Mouse (Mus musculus): ENCODE results near the gene Grik4. TPM values are rescaled to one million over a fixed set of nuclear protein-coding genes. Genes with fewer than 3 reads are reported as not detected.

Grik4 gene
- polyA plus RNA-seq, 2 experiments: 0.19 to 0.38 TPM

GRCm38 (mm10) chr9:42573180-42573579 lies 371.1 kb downstream of the Grik4 start:
- Histone ChIP-seq H3K4me2 (ENCODE audit: low read depth) (no peak overlapping the region), H3K27me3 (ENCODE audit: control insufficient read depth, insufficient read depth, low read length) (no peaks in the 10 kb centered on the region), H3K9me3 (ENCODE audit: control insufficient read depth, low read length) (no peaks in the 10 kb centered on the region), H3K4me3 (ENCODE audit: insufficient read depth in 1 of 2, low read depth in 2 of 2, low read length in 2 of 2) (no peak overlapping the region), H3K27ac (no peak overlapping the region), H3K9ac (replicated peaks) (no peak overlapping the region), H3K36me3 (replicated peaks; ENCODE audit: control insufficient read depth, insufficient read depth, low read depth) (no peaks in the 10 kb centered on the region), H3K4me1 (replicated peaks; ENCODE audit: control insufficient read depth in 2 of 2, insufficient read depth in 2 of 2, low read length in 1 of 2) (no peaks in the 10 kb centered on the region)
- TF ChIP-seq EP300 (IDR thresholded peaks at IDR 0.05; ENCODE audit: low read depth) (no peak), CTCF (IDR thresholded peaks at IDR 0.05; ENCODE audit: low read depth) (peak; percentile 79)
- 11% methylated on average over 6 of the region's 6 CpGs for WGBS (ENCODE audit: insufficient replicate concordance)
- peak; percentile 9 to 31 (median 11) for DNase-seq (ENCODE audit: low read depth in 3 of 3, low spot score in 3 of 3)
- ATAC-seq (ENCODE audit: insufficient read depth): no peak

GRCm38 (mm10) chr9:42565921-42566320 lies 378.4 kb downstream of the Grik4 start:
- Histone ChIP-seq H3K9me3 (ENCODE audit: control insufficient read depth, low read length) (no peaks in the 10 kb centered on the region), H3K9ac (replicated peaks) (no peak overlapping the region), H3K4me2 (ENCODE audit: low read depth) (no peak overlapping the region), H3K27me3 (ENCODE audit: control insufficient read depth, insufficient read depth, low read length) (no peaks in the 10 kb centered on the region), H3K27ac (no peak overlapping the region), H3K36me3 (replicated peaks; ENCODE audit: control insufficient read depth, insufficient read depth, low read depth) (no peaks in the 10 kb centered on the region), H3K4me3 (ENCODE audit: insufficient read depth in 1 of 2, low read depth in 2 of 2, low read length in 2 of 2) (no peak overlapping the region), H3K4me1 (replicated peaks; ENCODE audit: control insufficient read depth in 2 of 2, insufficient read depth in 2 of 2, low read length in 1 of 2) (no peaks in the 10 kb centered on the region)
- DNase-seq (ENCODE audit: low read depth in 3 of 3, low spot score in 3 of 3): no peak
- no peak for TF ChIP-seq EP300 (IDR thresholded peaks at IDR 0.05; ENCODE audit: low read depth)
- TF ChIP-seq CTCF (IDR thresholded peaks at IDR 0.05; ENCODE audit: low read depth): no peak
- ATAC-seq (ENCODE audit: insufficient read depth): no peak
- 55% methylated on average over 4 of the region's 4 CpGs for WGBS (ENCODE audit: insufficient replicate concordance)

DNA sequence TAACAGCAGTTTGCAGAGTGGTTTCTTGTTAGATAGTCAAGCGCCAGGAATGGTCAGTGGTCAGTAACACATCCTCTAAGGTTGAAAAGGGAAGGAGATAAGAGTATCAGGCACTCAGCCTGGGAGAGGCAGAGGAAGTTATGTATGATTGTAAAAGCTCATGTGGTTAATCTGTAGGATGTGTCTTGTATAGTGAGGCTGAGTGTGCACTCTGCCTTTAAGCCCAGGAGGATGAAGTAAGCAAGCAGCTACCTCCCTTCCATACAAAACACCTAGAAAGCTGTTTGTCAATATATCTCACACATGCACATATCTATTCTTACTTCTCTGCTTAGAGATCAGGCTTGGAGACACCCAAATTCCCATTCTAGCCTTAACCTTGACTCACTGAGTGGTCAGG lies 389.1 kb downstream of the Grik4 start:
- Histone ChIP-seq H3K9ac (replicated peaks) (no peak overlapping the region), H3K36me3 (replicated peaks; ENCODE audit: control insufficient read depth, insufficient read depth, low read depth) (no peaks in the 10 kb centered on the region), H3K27ac (no peak overlapping the region), H3K9me3 (ENCODE audit: control insufficient read depth, low read length) (no peaks in the 10 kb centered on the region), H3K4me1 (replicated peaks; ENCODE audit: control insufficient read depth in 2 of 2, insufficient read depth in 2 of 2, low read length in 1 of 2) (no peaks in the 10 kb centered on the region; a peak in 1 of 4 replicates), H3K4me3 (ENCODE audit: insufficient read depth in 1 of 2, low read depth in 2 of 2, low read length in 2 of 2) (no peak overlapping the region), H3K4me2 (ENCODE audit: low read depth) (no peak overlapping the region), H3K27me3 (ENCODE audit: control insufficient read depth, insufficient read depth, low read length) (no peaks in the 10 kb centered on the region)
- TF ChIP-seq EP300 (IDR thresholded peaks at IDR 0.05; ENCODE audit: low read depth) (no peak), CTCF (IDR thresholded peaks at IDR 0.05; ENCODE audit: low read depth) (no peak)
- ATAC-seq (ENCODE audit: insufficient read depth) (no peak), DNase-seq (ENCODE audit: low read depth in 3 of 3, low spot score in 3 of 3) (no peak)
- WGBS (ENCODE audit: insufficient replicate concordance): 9% methylated on average over 1 of the region's 1 CpGs

- H3K9ac ChIP-seq (replicated peaks): no peak overlapping the region
- no peak overlapping the region for H3K4me2 ChIP-seq (ENCODE audit: low read depth)
- peak; percentile 92 for TF ChIP-seq CTCF (IDR thresholded peaks at IDR 0.05; ENCODE audit: low read depth)
- no peak for TF ChIP-seq EP300 (IDR thresholded peaks at IDR 0.05; ENCODE audit: low read depth)
- H3K36me3 ChIP-seq (replicated peaks; ENCODE audit: control insufficient read depth, insufficient read depth, low read depth): no peaks in the 10 kb centered on the region
- H3K4me3 ChIP-seq (ENCODE audit: insufficient read depth in 1 of 2, low read depth in 2 of 2, low read length in 2 of 2): no peak overlapping the region
- H3K9me3 ChIP-seq (ENCODE audit: control insufficient read depth, low read length): no peaks in the 10 kb centered on the region
- no peak overlapping the region for H3K27ac ChIP-seq
- ATAC-seq (ENCODE audit: insufficient read depth) (no peak), DNase-seq (ENCODE audit: low read depth in 3 of 3, low spot score in 3 of 3) (peak; percentile 4 to 9 (median 4))
- H3K4me1 ChIP-seq (replicated peaks; ENCODE audit: control insufficient read depth in 2 of 2, insufficient read depth in 2 of 2, low read length in 1 of 2): no peaks in the 10 kb centered on the region; a peak in 1 of 4 replicates
- WGBS (ENCODE audit: insufficient replicate concordance): 11% methylated on average over 13 of the region's 13 CpGs
- H3K27me3 ChIP-seq (ENCODE audit: control insufficient read depth, insufficient read depth, low read length): no peaks in the 10 kb centered on the region
Measured at GRCm38 (mm10) chr9:42550116-42550515, 394.2 kb downstream of the Grik4 start.

DNA sequence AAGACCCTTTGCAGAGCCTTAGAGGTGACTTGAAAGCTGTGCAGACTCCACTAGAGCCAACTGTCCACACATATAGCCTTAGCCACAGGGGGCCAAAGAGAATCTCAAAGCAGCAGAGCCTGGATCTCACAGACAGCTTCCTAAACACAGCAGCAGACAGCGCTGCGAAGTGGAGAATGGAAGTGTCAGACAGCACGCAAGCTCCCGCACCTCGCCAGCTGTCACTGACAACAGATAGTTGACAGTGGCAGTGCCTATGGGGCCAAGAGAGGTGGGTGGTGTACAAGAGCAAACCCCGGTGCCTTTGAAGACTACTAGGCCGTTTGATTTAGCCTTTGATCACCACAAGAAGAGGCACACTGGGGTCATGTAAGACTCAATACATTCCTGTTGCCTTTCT lies 395.3 kb downstream of the Grik4 start:
- H3K4me3 ChIP-seq (ENCODE audit: insufficient read depth in 1 of 2, low read depth in 2 of 2, low read length in 2 of 2): no peak overlapping the region
- no peak for DNase-seq (ENCODE audit: low read depth in 3 of 3, low spot score in 3 of 3)
- H3K9ac ChIP-seq (replicated peaks): no peak overlapping the region
- TF ChIP-seq EP300 (IDR thresholded peaks at IDR 0.05; ENCODE audit: low read depth): no peak
- H3K27me3 ChIP-seq (ENCODE audit: control insufficient read depth, insufficient read depth, low read length): no peaks in the 10 kb centered on the region
- no peaks in the 10 kb centered on the region for H3K36me3 ChIP-seq (replicated peaks; ENCODE audit: control insufficient read depth, insufficient read depth, low read depth)
- WGBS (ENCODE audit: insufficient replicate concordance): 49% methylated on average over 7 of the region's 7 CpGs
- no peak overlapping the region for H3K4me2 ChIP-seq (ENCODE audit: low read depth)
- no peak for ATAC-seq (ENCODE audit: insufficient read depth)
- H3K4me1 ChIP-seq (replicated peaks; ENCODE audit: control insufficient read depth in 2 of 2, insufficient read depth in 2 of 2, low read length in 1 of 2): no peaks in the 10 kb centered on the region; a peak in 1 of 4 replicates
- no peak overlapping the region for H3K27ac ChIP-seq
- no peaks in the 10 kb centered on the region for H3K9me3 ChIP-seq (ENCODE audit: control insufficient read depth, low read length)

Data from liver, embryonic 14.5 days (tissue).